Mouse (Mus musculus): Measurements from ENCODE around the gene Lcor.

Lcor gene

DNA sequence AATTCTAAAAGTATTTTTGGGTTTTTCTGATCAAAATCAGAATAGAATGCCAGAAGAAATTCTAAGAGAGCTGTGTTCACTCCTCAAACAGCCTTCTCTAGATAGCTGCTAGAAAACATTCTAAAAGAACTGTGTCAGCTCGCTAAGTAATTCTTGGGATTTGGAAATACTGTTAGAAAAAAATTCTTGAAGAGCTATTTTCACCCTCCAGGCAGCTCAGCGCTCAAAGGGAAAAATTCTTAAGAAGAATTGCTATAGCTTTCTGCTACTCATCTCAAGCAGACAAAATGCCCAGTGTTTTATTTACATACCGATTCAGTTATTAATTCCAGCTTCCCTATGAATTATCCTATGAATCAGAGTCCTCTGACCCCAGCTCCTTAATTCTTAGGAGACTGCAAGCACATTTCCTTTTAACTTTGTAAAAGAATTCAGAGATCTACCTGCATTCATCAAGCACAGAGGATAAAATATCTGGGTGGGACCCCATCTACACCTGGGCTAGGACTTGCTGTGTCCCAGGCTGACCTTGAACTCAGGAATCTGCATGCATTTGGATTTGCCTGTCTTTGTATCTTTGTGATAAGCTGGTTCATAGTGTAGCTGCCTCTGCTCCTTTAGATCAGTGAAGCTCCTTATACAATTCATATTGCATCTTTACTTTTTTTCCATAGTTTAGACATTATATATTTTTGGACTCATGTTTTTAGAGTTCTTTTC, 5.7 kb upstream of the Lcor start:
- DNase-seq (ENCODE audit: low spot score), result no peak

DNA sequence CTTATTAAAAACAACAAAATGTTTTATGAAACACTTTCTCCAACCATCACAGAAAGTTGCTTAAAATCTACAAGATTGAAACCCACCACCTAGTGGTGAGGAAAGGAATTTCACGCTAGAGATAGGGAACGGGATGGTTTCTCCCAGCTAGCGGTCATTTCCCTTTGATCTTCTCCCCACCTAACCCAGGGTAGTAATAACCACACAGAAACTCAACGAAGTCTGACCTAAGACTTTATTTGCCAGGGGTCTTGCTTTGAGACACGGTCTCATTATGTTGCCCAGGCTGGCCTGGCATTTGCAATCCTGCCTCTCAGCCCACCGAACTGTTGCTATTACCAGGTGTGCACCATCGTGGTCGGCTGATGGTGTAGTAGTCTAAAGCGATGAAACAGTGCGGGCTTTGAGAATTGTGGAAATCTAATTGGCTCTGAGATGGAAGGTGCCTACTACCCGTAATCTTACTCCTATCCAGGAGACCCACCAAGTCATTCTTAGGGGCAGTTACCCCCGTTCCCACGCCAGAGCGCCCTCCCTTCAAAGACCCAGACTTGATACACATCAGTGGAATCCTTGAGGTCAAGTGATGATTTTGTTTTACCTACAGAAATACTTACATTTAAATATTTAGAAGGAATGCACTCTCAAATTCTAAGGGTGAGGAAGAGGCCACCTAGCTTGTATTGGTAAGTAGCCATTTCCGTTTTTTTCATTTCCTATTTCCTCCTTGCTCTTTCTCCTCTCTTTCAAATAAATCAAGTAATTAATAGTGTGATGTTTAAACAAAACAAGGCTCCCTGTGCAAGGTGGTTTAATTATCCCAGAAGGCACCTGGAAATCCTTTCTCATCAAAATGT, 1.2 kb upstream of the Lcor start:
- peak; percentile 19 for DNase-seq (ENCODE audit: low spot score)

DNA sequence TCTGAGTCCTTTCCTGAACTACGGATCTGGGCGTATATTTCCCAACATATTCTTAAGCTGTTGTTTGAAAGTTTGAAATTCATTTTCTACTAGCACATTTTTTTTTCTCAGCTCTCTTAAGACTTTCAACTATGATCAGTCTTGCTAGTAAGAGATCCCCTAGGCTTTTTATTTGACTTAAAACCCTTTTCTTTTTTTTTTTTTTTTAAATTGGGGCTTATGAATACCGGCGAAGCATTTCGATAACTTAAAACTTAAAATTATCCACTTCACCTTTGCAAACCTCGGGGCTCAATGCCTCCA, 599 bp upstream of the Lcor start:
- DNase-seq (ENCODE audit: low spot score), result no peak

DNA sequence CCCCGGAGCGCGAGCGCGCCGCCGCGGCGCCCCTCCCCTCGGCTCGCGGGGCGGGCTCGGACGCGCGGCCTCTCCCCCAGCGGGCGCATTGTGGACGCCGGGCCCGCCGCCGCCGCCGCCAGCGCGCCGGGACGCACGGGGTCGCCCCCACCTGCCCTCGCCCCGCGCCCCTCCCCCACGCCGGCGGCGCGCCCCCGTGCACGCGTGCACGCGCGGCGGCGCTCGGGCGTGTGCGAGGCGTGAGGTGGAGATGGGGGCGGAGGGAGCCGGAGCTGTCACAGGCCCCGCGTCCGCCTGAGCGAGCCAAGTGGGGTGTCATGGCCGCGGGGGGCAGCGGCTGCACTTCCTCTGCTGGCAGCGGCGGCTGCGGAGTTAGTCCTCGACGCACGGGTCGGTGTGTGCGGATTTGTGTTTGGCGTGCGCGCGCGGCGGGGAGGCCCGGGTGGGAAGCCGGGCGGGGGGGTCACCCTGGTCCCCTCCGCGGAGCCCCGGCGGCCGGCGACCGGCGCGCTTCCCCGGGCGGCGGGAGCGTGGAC, 540 bp downstream of the Lcor start:
- peak; percentile 85 for DNase-seq (ENCODE audit: low spot score)

DNA sequence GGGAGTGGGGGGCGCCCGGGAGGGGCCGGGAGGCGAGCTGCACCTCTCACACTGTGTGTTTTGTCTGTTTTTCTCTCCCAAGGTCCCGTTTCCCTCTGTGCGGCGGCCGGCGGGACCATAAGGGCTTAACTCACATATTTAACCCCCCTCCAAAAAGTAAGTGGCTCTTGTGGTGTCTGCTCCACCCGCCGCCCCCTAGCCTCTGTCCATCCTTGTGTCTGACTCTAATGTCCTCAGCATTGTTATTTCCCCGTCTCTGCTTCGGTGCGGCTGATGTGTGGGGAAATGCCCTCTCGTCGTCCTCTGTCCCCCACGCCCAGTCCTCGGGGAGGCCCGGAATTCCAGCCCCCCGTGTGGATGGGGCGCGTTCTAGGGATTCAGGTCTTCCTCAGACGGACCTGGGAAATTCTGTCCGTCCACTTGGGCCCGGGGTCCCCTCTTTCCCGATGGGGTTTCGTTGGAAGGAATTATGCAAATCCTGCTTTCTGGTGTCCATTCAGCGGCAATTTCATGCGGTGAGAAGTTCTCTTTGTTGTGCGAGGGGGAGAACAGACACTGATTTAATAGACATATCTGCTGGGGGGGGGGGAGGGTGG, 1.1 kb downstream of the Lcor start:
- DNase-seq (ENCODE audit: low spot score), result peak; percentile 5

DNA sequence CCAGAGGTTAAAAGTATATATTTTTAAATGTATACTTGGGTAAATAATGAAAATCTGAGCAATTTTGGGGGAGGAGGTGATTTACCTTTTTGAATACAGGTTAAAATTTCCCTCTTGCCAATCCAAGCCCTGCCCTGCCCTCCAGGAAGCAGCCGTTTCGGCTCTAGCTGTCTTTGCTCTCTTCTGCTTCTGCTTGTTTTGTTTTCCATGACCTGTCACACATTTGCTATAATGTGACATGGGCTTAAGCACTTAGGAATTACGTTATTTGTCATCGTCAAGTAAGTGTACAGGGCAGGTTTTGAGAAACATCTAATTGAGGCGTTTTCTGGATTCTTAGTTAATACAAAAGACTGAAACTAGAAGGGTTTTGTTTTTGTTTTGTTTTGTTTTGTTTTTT, 1.9 kb downstream of the Lcor start:
- no peak for DNase-seq (ENCODE audit: low spot score)

DNA sequence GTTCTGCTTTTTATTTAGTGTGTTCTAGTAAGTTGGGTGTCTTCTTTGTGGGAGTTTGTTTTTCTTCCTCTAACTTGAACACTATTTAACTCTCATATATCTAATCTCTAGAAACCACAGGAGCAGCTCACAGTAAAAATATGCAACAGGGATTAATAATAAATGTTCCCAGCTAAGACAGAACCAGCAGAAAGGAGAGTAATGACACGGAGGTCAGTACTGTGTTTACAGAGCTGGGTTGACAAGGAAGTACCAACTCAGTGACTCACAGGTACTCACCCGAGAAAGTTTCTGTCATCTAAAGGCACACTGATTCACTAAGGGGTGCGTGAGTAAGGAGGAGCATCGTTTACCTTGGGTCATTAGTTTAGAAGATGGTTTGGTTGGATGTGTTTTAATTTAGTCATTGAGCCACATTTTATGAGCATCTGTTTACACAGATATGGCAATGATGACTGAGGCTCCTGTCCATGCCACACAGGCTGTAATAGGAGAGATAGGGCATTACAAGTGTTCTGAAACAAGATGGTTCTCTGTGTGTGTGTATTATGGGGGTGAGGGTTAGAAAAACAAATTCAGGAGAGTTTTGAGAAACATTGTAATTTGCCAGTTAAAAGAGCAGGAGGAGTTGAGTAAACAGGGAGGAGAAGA, 13.1 kb downstream of the Lcor start:
- DNase-seq (ENCODE audit: low spot score), result no peak

DNA sequence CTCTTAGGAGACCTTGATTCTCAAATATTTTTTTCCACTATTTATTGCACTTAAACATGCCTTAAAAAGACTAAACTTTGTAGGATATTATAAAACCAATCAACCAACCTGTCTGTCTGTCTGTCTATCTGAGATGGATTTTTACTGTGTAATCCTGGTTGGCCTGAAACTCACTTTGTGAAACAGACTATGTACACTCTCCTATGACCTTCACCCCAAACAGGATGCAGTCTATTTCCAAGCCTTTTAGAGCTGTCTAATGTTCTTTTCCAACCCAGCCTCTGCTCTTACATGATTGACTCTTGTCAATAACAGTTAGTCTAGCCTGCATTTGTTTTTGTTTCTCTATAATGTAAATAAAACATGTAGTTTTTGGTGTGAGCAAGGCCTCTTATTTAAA, 13.6 kb downstream of the Lcor start:
- DNase-seq (ENCODE audit: low spot score), result no peak

DNA sequence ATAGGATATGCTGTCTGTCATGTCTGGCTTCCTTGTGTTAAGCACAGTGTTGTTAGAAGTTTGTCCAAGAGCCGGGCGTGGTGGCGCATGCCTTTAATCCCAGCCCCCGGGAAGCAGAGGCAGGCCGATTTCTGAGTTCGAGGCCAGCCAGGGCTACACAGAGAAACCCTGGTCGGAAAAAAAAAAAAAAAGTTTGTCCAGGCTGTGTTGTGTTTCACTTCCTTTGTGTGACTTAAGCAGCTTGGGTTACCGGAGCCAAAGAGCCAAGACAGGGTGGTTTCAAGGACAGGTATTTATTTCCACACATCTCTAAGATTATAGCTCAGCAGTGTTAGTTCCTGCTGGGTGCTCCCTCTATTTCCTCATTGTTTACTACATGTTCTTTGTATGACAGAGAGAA, 25.4 kb downstream of the Lcor start:
- no peak for DNase-seq (ENCODE audit: low spot score)

DNA sequence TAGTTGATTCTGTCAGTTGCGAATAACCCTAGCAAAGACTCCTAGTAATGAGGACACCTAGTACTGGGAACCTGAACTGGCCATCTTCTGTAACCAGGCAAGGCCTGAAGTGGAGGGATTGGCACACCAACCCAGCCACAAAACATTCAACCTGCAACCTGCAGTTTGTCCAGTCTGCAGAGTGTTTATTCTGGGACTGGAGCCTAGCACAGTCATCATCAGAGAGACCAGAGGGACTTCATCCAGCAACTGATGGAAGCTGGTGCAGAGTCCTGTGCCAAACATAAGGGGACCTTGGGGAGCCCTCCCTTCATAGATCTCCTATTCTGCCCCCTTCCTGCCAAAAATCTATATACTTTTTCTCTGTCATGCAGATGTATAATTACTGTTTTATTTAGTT, 32.4 kb downstream of the Lcor start:
- DNase-seq (ENCODE audit: low spot score), result no peak

DNA sequence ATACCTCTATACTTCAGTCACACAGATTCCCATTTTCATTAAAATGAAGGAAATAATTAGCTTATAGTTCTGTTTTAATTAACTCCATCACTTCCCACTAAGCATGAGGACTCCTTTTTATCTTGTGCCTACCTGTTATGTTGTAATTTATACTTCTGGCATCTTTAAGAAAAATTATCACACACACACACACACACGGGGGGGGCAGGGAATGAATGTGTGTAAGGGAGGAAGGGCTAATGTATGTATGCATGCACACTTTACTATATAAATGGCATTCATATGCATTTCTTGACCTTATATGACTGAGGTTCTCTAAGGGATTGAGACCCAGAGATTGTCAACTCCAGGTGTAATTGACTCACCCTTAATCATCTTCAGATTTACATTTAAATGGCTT, 33.1 kb downstream of the Lcor start:
- DNase-seq (ENCODE audit: low spot score), result no peak

DNA sequence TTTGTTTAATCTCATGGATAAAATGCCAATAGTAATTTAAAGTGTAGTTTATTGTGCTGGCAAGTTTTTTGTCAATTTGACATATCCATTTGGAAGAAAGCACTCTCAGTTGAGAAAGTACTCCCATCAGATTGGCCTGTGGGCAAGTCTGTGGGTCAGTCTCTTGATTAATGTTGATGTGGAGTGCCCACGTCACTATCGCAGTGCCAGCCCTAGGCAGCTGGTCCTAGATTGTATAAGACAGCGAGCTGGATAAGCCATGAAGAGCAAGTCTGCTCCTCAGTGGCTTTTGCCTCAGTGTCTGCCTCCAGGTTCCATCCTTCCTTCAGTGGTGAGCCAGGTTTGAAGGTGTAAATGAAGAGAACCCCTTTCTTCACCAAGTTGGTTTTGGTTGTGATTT, 34.6 kb downstream of the Lcor start:
- no peak for DNase-seq (ENCODE audit: low spot score)

DNA sequence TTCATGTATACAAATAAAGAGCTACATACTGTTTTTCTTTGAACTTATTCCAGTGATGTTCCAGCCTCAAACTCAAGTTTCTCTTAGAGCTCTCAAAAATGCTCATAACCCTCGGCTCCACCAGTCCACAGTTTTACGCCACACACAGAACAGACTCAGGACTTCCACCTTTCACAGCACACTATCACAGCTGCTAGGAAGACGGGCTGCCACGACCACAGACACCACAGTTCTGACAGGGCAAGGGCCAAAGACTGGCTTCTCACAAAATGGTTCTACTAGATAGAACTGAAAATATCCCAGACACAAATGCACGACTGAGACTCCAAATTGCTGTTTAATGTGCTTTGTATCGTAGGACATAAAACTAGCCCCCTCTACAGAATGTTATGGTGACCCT, 36.7 kb downstream of the Lcor start:
- DNase-seq (ENCODE audit: low spot score), result no peak

DNA sequence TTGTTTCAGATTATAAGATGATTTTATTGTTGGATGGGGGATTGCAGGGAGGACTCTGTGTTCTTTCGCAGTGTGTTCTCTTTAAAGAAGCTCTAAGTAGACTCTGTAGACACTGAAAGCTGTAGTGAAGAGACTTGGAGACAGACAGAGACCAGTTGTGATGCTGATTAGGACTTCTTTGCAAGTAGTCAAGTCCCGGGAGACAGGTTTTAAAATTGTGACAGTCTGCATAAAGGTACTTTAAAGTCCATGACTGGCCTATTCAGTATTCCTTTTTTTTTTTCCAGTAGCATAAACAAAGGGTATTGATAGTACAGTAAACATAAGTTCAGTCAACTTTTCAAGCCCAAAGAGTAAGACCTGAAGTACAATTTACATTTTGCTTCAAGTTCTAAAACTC, 39.8 kb downstream of the Lcor start:
- no peak for DNase-seq (ENCODE audit: low spot score)

DNA sequence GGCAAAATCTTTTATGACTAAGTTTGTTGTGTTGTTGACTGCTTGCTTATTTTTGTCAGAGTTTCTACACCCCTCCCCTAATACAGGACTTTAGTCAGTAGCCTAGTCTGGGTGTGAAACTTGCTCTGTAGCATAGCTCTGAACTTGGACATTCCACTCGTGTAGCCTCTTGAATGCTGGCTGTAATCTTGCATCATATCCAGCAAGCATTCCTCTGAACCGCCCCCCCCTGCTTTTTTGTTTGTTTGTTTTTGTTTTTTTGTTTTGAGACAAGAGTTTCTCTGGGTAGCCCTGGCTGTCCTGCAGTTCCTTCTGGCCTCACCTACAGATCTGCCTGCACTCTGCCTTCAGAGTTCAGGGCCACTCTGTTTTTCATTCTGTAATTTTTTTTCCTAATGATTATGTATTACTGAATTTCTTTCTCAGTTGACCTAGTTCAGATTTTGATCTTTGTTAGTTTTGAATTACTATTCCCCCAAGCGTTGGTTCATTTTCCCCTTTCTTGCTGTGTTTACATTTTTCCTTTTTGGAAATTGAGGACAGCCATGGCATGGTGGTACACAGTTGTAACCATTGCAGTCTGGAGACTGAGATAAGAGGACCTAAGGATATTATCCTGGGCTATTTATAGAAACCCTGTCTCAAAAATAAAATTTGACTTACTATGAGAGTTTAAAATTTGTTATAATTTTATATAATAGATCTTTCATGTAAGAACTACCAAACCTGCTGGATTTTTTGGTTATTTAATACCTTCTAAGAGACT, 41.5 kb downstream of the Lcor start:
- no peak for DNase-seq (ENCODE audit: low spot score)

DNA sequence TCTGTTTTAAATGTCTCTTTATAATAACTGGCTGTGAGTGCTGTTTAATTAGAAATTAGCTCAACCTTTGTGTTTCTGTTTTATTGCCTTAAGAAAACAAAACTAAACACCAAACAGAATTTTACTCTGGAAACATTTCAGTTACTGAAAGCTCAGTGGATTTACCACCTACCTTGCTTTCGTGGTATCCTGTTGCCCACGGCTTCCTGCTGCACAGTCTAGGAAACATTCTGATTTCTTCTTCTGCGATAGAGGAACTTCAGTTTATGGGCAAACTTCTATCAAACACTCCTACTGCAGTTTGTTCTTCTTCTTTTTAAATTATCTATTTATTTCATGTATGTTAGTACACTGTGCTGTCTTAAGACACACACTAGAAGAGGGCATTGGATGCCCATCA, 46.7 kb downstream of the Lcor start:
- DNase-seq (ENCODE audit: low spot score), result no peak

DNA sequence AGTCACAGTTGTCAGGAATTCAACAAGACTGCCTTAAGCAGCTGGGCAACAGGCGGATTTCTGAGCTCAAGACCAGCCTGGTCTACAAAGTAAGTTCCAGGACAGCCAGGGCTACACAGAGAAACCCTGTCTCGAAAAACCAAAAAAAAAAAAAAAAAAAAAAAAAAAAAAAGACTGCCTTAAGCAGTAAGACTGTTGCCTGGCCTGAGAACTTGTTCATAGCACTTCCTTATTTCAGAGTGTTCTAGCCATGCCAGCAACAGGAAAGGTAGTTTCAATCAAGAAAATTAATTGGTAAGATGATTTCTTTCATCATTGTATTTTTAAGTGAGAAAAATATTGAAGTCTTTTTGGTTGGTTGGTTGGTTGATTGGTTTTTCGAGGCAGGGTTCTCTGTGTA, 51.6 kb downstream of the Lcor start:
- DNase-seq (ENCODE audit: low spot score), result no peak

DNA sequence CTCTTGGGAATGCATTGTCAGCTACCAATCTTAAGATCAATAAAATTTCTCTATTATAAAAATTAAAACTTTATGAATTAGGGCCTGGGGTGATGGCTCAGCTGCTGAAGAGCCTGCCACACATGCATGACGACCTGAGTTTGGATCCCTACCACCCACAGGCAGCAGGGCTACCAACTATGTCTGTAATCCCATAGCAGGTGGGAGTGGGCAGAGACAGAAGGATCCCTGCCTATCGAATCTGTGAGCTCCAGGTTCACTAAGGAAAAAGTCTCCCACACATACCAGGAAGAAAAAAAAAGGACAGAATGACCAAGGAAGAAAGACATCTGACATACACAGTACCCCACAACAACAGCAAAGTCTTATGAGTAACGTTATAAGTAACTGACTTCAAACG, 74.5 kb downstream of the Lcor start:
- no peak for DNase-seq (ENCODE audit: low spot score)

DNA sequence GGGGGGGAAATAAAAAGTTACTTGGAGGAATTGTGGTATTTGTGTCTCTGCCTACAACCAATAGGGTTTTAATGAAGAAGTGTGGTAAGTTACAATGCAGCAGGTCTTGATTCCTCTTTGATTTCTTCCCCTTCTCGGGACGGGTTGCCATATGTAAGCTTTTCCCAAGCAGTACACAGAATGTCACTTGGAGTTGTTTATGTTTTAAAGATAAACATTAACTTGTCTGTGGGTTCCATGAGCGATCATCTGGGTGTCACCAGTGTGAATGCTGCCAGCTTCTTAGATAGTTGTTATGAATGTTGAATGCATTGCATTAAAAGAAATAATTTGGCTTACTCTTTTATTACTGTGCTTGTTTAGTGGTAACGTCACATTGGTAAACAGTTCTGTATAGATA, 75.1 kb downstream of the Lcor start:
- DNase-seq (ENCODE audit: low spot score), result no peak

DNA sequence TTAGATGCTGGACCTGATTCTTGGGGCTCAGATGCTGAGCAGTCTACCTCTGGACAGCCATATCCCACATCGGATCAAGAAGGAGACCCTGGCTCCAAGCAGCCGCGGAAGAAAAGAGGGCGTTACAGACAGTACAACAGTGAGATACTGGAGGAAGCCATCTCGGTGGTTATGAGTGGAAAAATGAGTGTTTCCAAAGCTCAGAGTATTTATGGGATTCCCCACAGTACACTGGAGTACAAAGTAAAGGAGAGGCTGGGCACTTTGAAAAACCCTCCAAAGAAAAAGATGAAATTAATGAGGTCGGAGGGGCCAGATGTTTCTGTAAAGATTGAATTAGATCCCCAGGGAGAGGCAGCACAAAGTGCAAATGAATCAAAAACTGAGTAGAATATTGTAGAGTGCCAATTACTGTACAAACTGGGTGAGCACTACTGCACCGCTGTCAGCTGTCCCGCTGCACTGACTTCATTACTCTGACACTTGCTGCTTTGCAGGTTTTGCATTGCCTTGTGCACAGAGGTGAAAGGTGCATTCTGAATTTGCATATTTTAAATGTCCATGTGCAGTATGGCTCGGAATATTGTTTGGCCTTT, 76.6 kb downstream of the Lcor start:
- DNase-seq (ENCODE audit: low spot score), result no peak

DNA sequence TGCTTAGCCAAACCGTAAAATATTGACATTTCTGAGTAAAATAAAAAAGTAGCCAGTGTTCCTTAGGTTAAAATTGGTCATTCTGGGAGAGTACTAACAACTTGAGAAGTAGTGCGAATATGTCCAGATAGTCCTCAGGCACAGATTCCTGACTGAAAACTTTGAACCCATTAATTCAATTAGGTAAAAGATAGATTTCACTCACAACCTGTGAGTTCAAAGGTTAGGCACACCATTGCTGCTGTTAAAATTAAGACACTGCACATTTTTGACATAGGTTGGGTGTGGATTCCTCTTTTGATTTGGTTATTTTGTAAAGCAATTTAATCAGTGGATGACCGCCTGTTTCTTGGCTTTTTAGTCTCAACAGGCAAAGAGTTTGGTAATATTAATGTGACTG, 78.4 kb downstream of the Lcor start:
- no peak for DNase-seq (ENCODE audit: low spot score)

DNA sequence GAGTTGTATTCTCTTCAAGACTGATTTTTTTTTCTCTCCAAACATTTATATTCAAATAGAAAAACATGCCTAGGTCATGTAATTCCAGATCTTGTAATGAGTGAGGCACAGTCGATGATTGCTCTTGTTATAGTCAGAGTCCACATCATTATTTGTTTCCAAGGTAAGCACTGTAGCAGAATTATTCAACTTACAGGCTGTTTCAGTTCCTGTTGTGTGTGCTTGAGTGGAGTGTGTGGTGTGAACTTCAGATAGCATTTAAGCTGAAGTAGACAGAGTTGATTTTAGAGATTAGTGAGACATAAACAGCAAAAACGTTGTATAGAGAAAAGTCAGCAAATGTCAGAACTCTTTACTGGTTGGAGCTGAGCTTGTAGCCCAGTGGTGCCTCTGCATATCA, 86.4 kb downstream of the Lcor start:
- DNase-seq (ENCODE audit: low spot score), result no peak

Data from T-cell, adult 2 months (primary cell).